Mouse (Mus musculus) hindbrain, embryonic 14.5 days (tissue): Measurements from ENCODE around the gene Mab21l1. TPM values are rescaled to one million over a fixed set of nuclear protein-coding genes. Genes with fewer than 3 reads are reported as not detected.

Experiments
- ATAC-seq: fragments of 200-750 bp; cut with Nextera tagmentation; 2 replicates; pipeline ENCODE4 v1.8.0; 2017; ENCODE audit warnings: moderate number of reproducible peaks, mild to moderate bottlenecking, moderate TSS enrichment, moderate library complexity; ENCODE audit not compliant: low FRiP score
- DNase-seq: peaks from one replicate; pipeline ENCODE4 v3.0.0-alpha.2; 2015; ENCODE audit warnings: low spot score
- H3K27ac ChIP-seq: fragments of 300-500 bp; sonication (generic); 2 replicates; pipeline ENCODE4 v1.5.1; 2014; ENCODE audit warnings: mild to moderate bottlenecking, moderate library complexity
- H3K27me3 ChIP-seq: fragments of 300-500 bp; sonication (generic); 2 replicates; pipeline ENCODE4 v1.6.1; 2014; ENCODE audit warnings: mild to moderate bottlenecking, low read length, mixed read lengths; ENCODE audit not compliant: control insufficient read depth, insufficient read depth
- H3K36me3 ChIP-seq: fragments of 300-500 bp; sonication (generic); replicated peaks from 2 replicates; pipeline ENCODE4 v1.6.1; 2014; ENCODE audit not compliant: control insufficient read depth, insufficient read depth
- H3K4me1 ChIP-seq: fragments of 300-500 bp; sonication (generic); replicated peaks from 2 replicates; pipeline ENCODE4 v1.6.1; 2014; ENCODE audit warnings: antibody characterized with exemption, low read length, mixed read lengths; ENCODE audit not compliant: control insufficient read depth, insufficient read depth
- H3K4me2 ChIP-seq: fragments of 300-500 bp; sonication (generic); replicated peaks from 2 replicates; pipeline ENCODE4 v1.6.1; 2014; ENCODE audit warnings: mild to moderate bottlenecking, moderate library complexity
- H3K4me3 ChIP-seq: fragments of 300-500 bp; sonication (generic); replicated peaks from 2 replicates; pipeline ENCODE4 v1.5.1; 2014; ENCODE audit warnings: mild to moderate bottlenecking, low read length
- H3K9ac ChIP-seq: fragments of 300-500 bp; sonication (generic); 2 replicates; pipeline ENCODE4 v1.6.1; 2014
- H3K9me3 ChIP-seq: fragments of 300-500 bp; sonication (generic); 2 replicates; pipeline ENCODE4 v1.6.1; 2016; ENCODE audit warnings: low read length; ENCODE audit not compliant: control insufficient read depth
- WGBS: fragments of 180-500 bp; shearing (Covaris S2); extraction: QIAGEN DNeasy Blood & Tissue Kit; methylation state at CpG from one replicate; pipeline ENCODE4 v1.1.7; 2014; 5-methylcytosine and 5-hydroxymethylcytosine counted together
- polyA plus RNA-seq: library from polyadenylated mRNA; unstranded; fragments of >200 nt; fragmentation: Nextera tagmentation; extraction: Ambion mirVana; gene quantifications from 2 replicates; pipeline ENCODE4 v1.2.1, GENCODE M21; 2014

The Mab21l1 gene
- polyA plus RNA-seq, 1 experiment from 2014 or later = 131 TPM

DNA sequence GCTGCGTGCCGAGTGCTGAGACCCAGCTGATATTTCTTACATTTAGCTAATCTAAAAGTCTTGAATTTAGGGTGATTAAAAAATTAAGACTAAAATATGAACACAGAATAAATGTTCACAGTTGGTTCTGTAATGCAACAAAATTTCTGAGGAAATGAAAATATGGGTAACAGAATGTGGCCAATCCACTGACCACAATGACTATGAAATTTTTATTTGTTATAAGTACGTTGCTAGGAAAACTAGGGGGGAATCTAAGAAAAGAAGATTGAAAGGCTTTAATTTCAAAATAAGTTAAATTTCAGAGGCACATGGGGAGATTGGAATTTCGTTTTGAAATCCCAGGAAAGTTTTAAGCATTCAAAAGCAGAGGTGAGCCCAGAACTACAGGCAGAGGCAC, 8.3 kb downstream of the Mab21l1 start:
- peaks cover 5% of the 10 kb centered on the region; the same call in 1 of the 2 replicates for H3K27me3 ChIP-seq
- H3K4me3 ChIP-seq = no peak overlapping the region
- H3K4me1 ChIP-seq = peaks cover 13% of the 10 kb centered on the region
- H3K9me3 ChIP-seq = no peaks in the 10 kb centered on the region
- DNase-seq = no peak
- peak overlapping the region; percentile 98; the same call in 1 of the 2 replicates for H3K27ac ChIP-seq
- no peak for ATAC-seq
- 80% methylated on average over 4 of the region's 4 CpGs for WGBS
- H3K4me2 ChIP-seq = no peak overlapping the region
- H3K36me3 ChIP-seq = no peaks in the 10 kb centered on the region
- H3K9ac ChIP-seq = no peak overlapping the region

DNA sequence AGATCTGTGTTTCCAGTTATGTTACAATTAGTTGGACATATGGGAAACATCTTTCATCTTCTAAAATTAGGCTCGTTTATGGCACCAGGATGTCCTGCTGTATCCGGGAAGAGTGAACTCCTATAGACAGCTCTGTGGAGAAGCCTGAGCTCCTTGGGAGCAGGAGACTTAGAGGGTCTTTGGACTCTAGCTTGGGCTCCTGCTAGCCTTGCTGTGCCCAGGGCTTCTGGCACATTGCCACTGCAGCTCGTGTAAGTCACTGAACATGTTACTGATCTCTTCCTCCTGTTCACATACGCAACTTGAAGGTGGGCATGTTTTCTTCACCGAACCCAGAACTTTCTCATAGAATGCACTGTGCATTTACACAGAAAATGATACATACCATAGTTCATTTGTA, 9.9 kb downstream of the Mab21l1 start:
- Histone ChIP-seq H3K4me2 (no peak overlapping the region), H3K4me1 (peaks cover 13% of the 10 kb centered on the region), H3K9me3 (no peaks in the 10 kb centered on the region), H3K27ac (no peak overlapping the region), H3K9ac (no peak overlapping the region), H3K4me3 (no peak overlapping the region), H3K36me3 (no peaks in the 10 kb centered on the region), H3K27me3 (no peaks in the 10 kb centered on the region; the same call in 1 of the 2 replicates)
- DNase-seq = no peak
- 70% methylated on average over 5 of the region's 5 CpGs for WGBS
- no peak for ATAC-seq

GRCm38 (mm10) chr3:55793842-55794575, 11.7 kb downstream of the Mab21l1 start:
- ATAC-seq (no peak), DNase-seq (no peak)
- Histone ChIP-seq H3K27me3 (no peaks in the 10 kb centered on the region; the same call in 1 of the 2 replicates), H3K4me3 (no peak overlapping the region), H3K9me3 (no peaks in the 10 kb centered on the region), H3K27ac (peak overlapping the region; percentile 65), H3K4me2 (no peak overlapping the region), H3K4me1 (peaks cover 18% of the 10 kb centered on the region), H3K9ac (no peak overlapping the region), H3K36me3 (no peaks in the 10 kb centered on the region)
- 58% methylated on average over 7 of the region's 7 CpGs for WGBS

GRCm38 (mm10) chr3:55794768-55795167, 12.5 kb downstream of the Mab21l1 start:
- no peaks in the 10 kb centered on the region for H3K36me3 ChIP-seq
- H3K27ac ChIP-seq = peak overlapping the region; percentile 65; the same call in 1 of the 2 replicates
- peaks cover 12% of the 10 kb centered on the region; the same call in 1 of the 2 replicates for H3K4me1 ChIP-seq
- ATAC-seq (no peak), DNase-seq (no peak)
- H3K9me3 ChIP-seq = no peaks in the 10 kb centered on the region
- H3K4me2 ChIP-seq = no peak overlapping the region
- H3K27me3 ChIP-seq = no peaks in the 10 kb centered on the region
- WGBS = 60% methylated on average over 2 of the region's 2 CpGs
- no peak overlapping the region for H3K9ac ChIP-seq
- H3K4me3 ChIP-seq = no peak overlapping the region

DNA sequence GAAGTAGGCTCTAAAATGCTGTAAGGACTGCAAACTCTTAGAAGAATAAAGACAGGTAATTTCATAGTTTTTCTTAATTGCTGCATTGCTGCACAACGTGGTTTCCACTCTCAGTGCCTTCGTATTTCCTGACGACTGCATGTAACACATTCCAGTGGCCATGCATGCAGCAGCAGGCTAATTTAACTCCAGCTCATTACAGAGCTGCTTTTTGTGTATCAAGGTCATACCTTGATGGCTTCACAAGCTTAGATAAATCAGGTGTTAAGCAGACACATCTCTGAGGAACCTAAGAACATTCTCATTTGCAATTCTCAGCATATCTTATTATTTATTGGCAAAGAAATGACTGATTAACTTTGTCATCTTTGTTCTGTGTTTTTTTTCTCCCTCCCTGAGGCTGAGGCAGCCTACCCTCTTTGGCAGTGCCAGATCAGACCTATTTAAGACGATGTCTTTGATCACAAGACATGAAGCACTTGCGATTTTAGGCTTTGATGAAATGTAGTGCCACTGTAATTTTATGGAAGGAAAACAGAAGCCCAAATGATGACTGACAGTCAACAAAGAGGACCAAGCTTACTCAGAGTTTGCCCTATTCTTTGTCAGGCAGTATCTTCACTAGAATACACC, 32.8 kb downstream of the Mab21l1 start:
- DNase-seq = no peak
- H3K4me3 ChIP-seq = no peak overlapping the region
- H3K36me3 ChIP-seq = peaks cover 11% of the 10 kb centered on the region; the same call in 1 of the 2 replicates
- peaks cover 22% of the 10 kb centered on the region; the same call in 1 of the 2 replicates for H3K4me1 ChIP-seq
- no peaks in the 10 kb centered on the region for H3K27me3 ChIP-seq
- H3K4me2 ChIP-seq = no peak overlapping the region
- no peaks in the 10 kb centered on the region for H3K9me3 ChIP-seq
- H3K9ac ChIP-seq = no peak overlapping the region
- H3K27ac ChIP-seq = peak overlapping the region; percentile 63
- no peak for ATAC-seq
- WGBS = 51% methylated on average over 5 of the region's 5 CpGs

DNA sequence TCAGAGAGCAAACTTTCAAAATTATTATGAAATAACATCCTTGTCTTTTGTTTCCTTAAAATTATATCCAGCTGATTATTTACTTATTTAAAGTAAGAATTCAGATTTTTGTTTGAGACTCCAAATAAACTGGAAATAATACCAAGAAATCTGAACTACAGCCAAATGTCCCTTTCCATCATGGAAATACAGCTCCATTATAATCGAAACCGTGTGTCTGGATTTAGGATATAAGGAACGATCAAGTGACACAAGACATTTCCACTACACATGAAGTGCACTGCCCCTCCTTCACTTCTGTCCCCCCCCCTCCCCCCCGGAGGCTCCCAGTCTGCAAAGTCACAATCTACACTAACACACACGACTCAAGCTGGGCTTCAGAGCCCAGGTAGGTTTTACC, 33.8 kb downstream of the Mab21l1 start:
- no peaks in the 10 kb centered on the region for H3K27me3 ChIP-seq
- peaks cover 22% of the 10 kb centered on the region; the same call in 1 of the 2 replicates for H3K4me1 ChIP-seq
- H3K9ac ChIP-seq = no peak overlapping the region
- peaks cover 11% of the 10 kb centered on the region; the same call in 1 of the 2 replicates for H3K36me3 ChIP-seq
- no peak overlapping the region for H3K4me2 ChIP-seq
- ATAC-seq = no peak
- no peak overlapping the region for H3K4me3 ChIP-seq
- no peak overlapping the region for H3K27ac ChIP-seq
- no peaks in the 10 kb centered on the region for H3K9me3 ChIP-seq
- 67% methylated on average over 5 of the region's 5 CpGs for whole genome bisulfite sequencing
- no peak for DNase-seq

GRCm38 (mm10) chr3:55816638-55817375, 34.5 kb downstream of the Mab21l1 start:
- Histone ChIP-seq H3K9me3 (no peaks in the 10 kb centered on the region), H3K4me1 (peaks cover 22% of the 10 kb centered on the region; the same call in 1 of the 2 replicates), H3K9ac (no peak overlapping the region), H3K27me3 (no peaks in the 10 kb centered on the region), H3K36me3 (peaks cover 11% of the 10 kb centered on the region; the same call in 1 of the 2 replicates), H3K4me2 (no peak overlapping the region), H3K4me3 (no peak overlapping the region), H3K27ac (peak overlapping the region; percentile 22; the same call in 1 of the 2 replicates)
- WGBS = 87% methylated on average over 6 of the region's 6 CpGs
- ATAC-seq (no peak), DNase-seq (no peak)

- H3K27me3 ChIP-seq = no peaks in the 10 kb centered on the region
- H3K4me3 ChIP-seq = no peak overlapping the region
- no peak overlapping the region for H3K9ac ChIP-seq
- DNase-seq = no peak
- WGBS = 91% methylated on average over 2 of the region's 2 CpGs
- no peak overlapping the region for H3K4me2 ChIP-seq
- peaks cover 11% of the 10 kb centered on the region; the same call in 1 of the 2 replicates for H3K36me3 ChIP-seq
- H3K4me1 ChIP-seq = peaks cover 17% of the 10 kb centered on the region; the same call in 1 of the 2 replicates
- no peaks in the 10 kb centered on the region for H3K9me3 ChIP-seq
- H3K27ac ChIP-seq = no peak overlapping the region
- no peak for ATAC-seq
Observed at GRCm38 (mm10) chr3:55818082-55818481, 35.8 kb downstream of the Mab21l1 start.

DNA sequence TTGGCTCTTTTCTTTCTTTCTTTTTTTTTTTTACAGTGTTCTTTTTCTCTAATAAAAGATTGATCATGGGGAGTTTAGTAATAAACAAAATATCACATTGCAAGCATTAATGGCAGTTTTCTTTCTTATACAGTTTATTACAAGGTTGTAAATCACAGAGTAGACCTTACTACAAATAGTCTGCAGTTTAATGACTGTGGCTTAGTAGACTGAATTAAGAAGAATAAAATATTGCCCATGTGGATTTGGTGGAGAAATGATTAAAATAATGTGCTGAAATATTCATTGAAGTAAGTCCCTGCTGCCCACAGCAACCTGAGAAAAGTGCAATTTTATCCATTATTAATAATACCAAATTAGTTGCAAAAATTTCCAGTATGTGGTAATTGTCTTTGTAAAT, 37.3 kb downstream of the Mab21l1 start:
- no peak overlapping the region for H3K27ac ChIP-seq
- no peak overlapping the region for H3K4me2 ChIP-seq
- ATAC-seq = no peak
- no peaks in the 10 kb centered on the region for H3K27me3 ChIP-seq
- peaks cover 18% of the 10 kb centered on the region; the same call in 1 of the 2 replicates for H3K4me1 ChIP-seq
- no peak for DNase-seq
- H3K9me3 ChIP-seq = no peaks in the 10 kb centered on the region
- H3K4me3 ChIP-seq = no peak overlapping the region
- H3K36me3 ChIP-seq = peaks cover 11% of the 10 kb centered on the region; the same call in 1 of the 2 replicates
- no peak overlapping the region for H3K9ac ChIP-seq
